26 mouse cellular contexts compared by ENCODE assay signal in genomic region chr14:34693970-34694369, GRCm38 (mm10).
"Had no signal": no experiment of that assay in that cellular context is flagged by ENCODE, and none has a peak within 500 bp of the region (broad histone marks: within the 10 kb centered on the region; RNA-seq: fewer than 3 reads in every experiment).

No protein-coding gene starts in this region.

- DNase-seq: gastrocnemius, adult 2 months; gastrocnemius, postnatal 10 days; gastrocnemius, postnatal 25 days; heart, adult 18-20 months; heart, postnatal 10 days; heart, postnatal 4 days; kidney, adult 18-20 months; kidney, adult 8-10 months; kidney, postnatal 14 days; kidney, postnatal 36 days; left cerebral cortex, postnatal 4 days had no signal

- ATAC-seq: hindbrain, embryonic 16.5 days; inflammation-experienced regulatory T-cells, adult 6 months; intestine, embryonic 15.5 days; intestine, postnatal 0 days; liver, embryonic 12.5 days had no signal

- H3K27ac ChIP-seq: gastrocnemius, adult 2 months; heart, embryonic 10.5 days; hindbrain, embryonic 10.5 days; hindbrain, embryonic 12.5 days; hindbrain, embryonic 14.5 days; intestine, embryonic 15.5 days; kidney, embryonic 15.5 days; kidney, postnatal 0 days; limb, embryonic 13.5 days; limb, embryonic 15.5 days; liver, embryonic 12.5 days; liver, embryonic 14.5 days had no signal

- H3K4me3 ChIP-seq: gastrocnemius, adult 2 months; heart, embryonic 10.5 days; heart, embryonic 12.5 days; hindbrain, embryonic 10.5 days; hindbrain, embryonic 12.5 days; intestine, embryonic 15.5 days; kidney, embryonic 15.5 days; limb, embryonic 13.5 days; limb, embryonic 15.5 days; liver, embryonic 12.5 days had no signal
